Mouse (Mus musculus) heart, postnatal 0 days (tissue): ENCODE measurements around the gene Cox6a1.
A peak's percentile ranks its signal among the peaks of the same experiment; 100 is the strongest.

ENCODE experiments used
- CTCF ChIP-seq: IDR thresholded peaks from 2 replicates; pipeline ENCODE4 v1.5.1; 2016; ENCODE audit warnings: antibody characterized with exemption, control low read depth, low read depth
- EP300 ChIP-seq: IDR thresholded peaks from 2 replicates; pipeline ENCODE4 v1.6.1; 2016; ENCODE audit warnings: antibody characterized with exemption, low read depth

GRCm38 (mm10) chr5:115300792-115301614 lies 47.8 kb downstream of the Cox6a1 start, which contains the start of gene Dynll1:
- TF ChIP-seq CTCF (peak; percentile 17), EP300 (peak; percentile 98)
